Mouse (Mus musculus) midbrain, postnatal 0 days (tissue): ENCODE data around the gene Sytl3. TPM values are rescaled to one million over a fixed set of nuclear protein-coding genes. Genes with fewer than 3 reads are reported as not detected.

Experiments
- ATAC-seq: fragments of 200-750 bp; cut with Nextera tagmentation; 2 replicates; pipeline ENCODE4 v1.8.0; 2017; ENCODE audit warnings: moderate number of reproducible peaks, mild to moderate bottlenecking, moderate TSS enrichment, moderate library complexity; ENCODE audit not compliant: low FRiP score
- DNase-seq: peaks from one replicate; pipeline ENCODE4 v3.0.0-alpha.2; 2015; ENCODE audit warnings: low spot score
- H3K27ac ChIP-seq: fragments of 300-500 bp; sonication (generic); 2 replicates; pipeline ENCODE4 v1.5.1; 2014; ENCODE audit warnings: low read depth, mild to moderate bottlenecking, low read length, mixed read lengths
- H3K27me3 ChIP-seq: fragments of 300-500 bp; sonication (generic); 2 replicates; pipeline ENCODE4 v1.6.1; 2014; ENCODE audit warnings: low read length, control low read depth, mixed read lengths; ENCODE audit not compliant: insufficient read depth
- H3K36me3 ChIP-seq: fragments of 300-500 bp; sonication (generic); 2 replicates; pipeline ENCODE4 v1.6.1; 2014; ENCODE audit warnings: low read length, control low read depth, mixed read lengths; ENCODE audit not compliant: insufficient read depth
- H3K4me1 ChIP-seq: fragments of 300-500 bp; sonication (generic); 2 replicates; pipeline ENCODE4 v1.6.1; 2014; ENCODE audit warnings: mild to moderate bottlenecking, control low read depth, antibody characterized with exemption, low read length, mixed read lengths; ENCODE audit not compliant: insufficient read depth
- H3K4me2 ChIP-seq: fragments of 300-500 bp; sonication (generic); 2 replicates; pipeline ENCODE4 v1.6.1; 2014; ENCODE audit warnings: low read depth, mild to moderate bottlenecking, low read length, mixed read lengths; ENCODE audit not compliant: poor library complexity, severe bottlenecking
- H3K4me3 ChIP-seq: fragments of 300-500 bp; sonication (generic); 2 replicates; pipeline ENCODE4 v1.5.1; 2014; ENCODE audit warnings: low read depth, mild to moderate bottlenecking, low read length, moderate library complexity
- H3K9ac ChIP-seq: fragments of 300-500 bp; sonication (generic); replicated peaks from 2 replicates; pipeline ENCODE4 v1.6.1; 2014; ENCODE audit warnings: mild to moderate bottlenecking, low read length, moderate library complexity, mixed read lengths; ENCODE audit not compliant: poor library complexity, severe bottlenecking
- H3K9me3 ChIP-seq: fragments of 300-500 bp; sonication (generic); 2 replicates; pipeline ENCODE4 v1.6.1; 2016; ENCODE audit warnings: low read length, control low read depth
- CTCF ChIP-seq: IDR thresholded peaks from 2 replicates; pipeline ENCODE4 v1.5.1; 2016; ENCODE audit warnings: antibody characterized with exemption, mild to moderate bottlenecking
- WGBS: fragments of 180-500 bp; shearing (Covaris S2); extraction: QIAGEN DNeasy Blood & Tissue Kit; methylation state at CpG from one replicate; pipeline ENCODE4 v1.1.7; 2014; 5-methylcytosine and 5-hydroxymethylcytosine counted together
- polyA plus RNA-seq: library from polyadenylated mRNA; unstranded; fragments of >200 nt; fragmentation: Nextera tagmentation; extraction: Ambion mirVana; gene quantifications from 2 replicates; pipeline ENCODE4 v1.2.1, GENCODE M21; 2015
- total RNA-seq: library from RNA; depleted of rRNA; stranded (reverse); fragments of >200 nt; gene quantifications from 2 replicates; pipeline ENCODE4 v1.2.3, GENCODE M21; 2014; rRNA removed

Gene Sytl3
- total and polyA plus RNA-seq, 2 experiments from 2014 or later, result 0.65 TPM; not detected in 1

- no peaks in the 10 kb centered on the region for H3K9me3 ChIP-seq
- peak overlapping the region; percentile 61; the same call in 1 of the 2 replicates for H3K4me3 ChIP-seq
- peaks cover 9% of the 10 kb centered on the region; the same call in 1 of the 2 replicates for H3K27me3 ChIP-seq
- 33% methylated on average over 10 of the region's 10 CpGs for WGBS
- no peaks in the 10 kb centered on the region for H3K36me3 ChIP-seq
- H3K27ac ChIP-seq, result no peak overlapping the region
- ATAC-seq (no peak), DNase-seq (no peak)
- H3K4me2 ChIP-seq, result no peak overlapping the region
- no peak overlapping the region for H3K9ac ChIP-seq
- TF ChIP-seq CTCF, result no peak
- peaks cover 6% of the 10 kb centered on the region; the same call in 1 of the 2 replicates for H3K4me1 ChIP-seq
These were observed 125.0 kb downstream of the Sytl3 start for GRCm38 (mm10) chr17:6783756-6784357.

- H3K27me3 ChIP-seq, result 0 out of 2 replicates have a peak, but pooled peaks cover 3% of the 10 kb centered on the region
- 89% methylated on average over 4 of the region's 4 CpGs for WGBS
- ATAC-seq (no peak), DNase-seq (no peak)
- no peak overlapping the region for H3K4me3 ChIP-seq
- no peaks in the 10 kb centered on the region for H3K36me3 ChIP-seq
- TF ChIP-seq CTCF, result no peak
- H3K9ac ChIP-seq, result no peak overlapping the region
- H3K9me3 ChIP-seq, result no peaks in the 10 kb centered on the region
- H3K4me2 ChIP-seq, result no peak overlapping the region
- H3K4me1 ChIP-seq, result peaks cover 3% of the 10 kb centered on the region; the same call in 1 of the 2 replicates
- no peak overlapping the region for H3K27ac ChIP-seq
These were observed 128.3 kb downstream of the Sytl3 start for GRCm38 (mm10) chr17:6787241-6787640.

Other genes starting within 250 kb of the Sytl3 start
- 443 and 625 TPM in 2 replicates for gene Dynlt1b, start 229.0 kb upstream of the Sytl3 start, total RNA-seq
- gene Dynlt1b, start 229.0 kb upstream of the Sytl3 start, polyA plus RNA-seq, result 1,251 and 1,314 TPM in 2 replicates
- gene Dynlt1c, start 57.4 kb upstream of the Sytl3 start, total RNA-seq, result 14.2 and 16.9 TPM in 2 replicates
- 12.7 and 16.4 TPM in 2 replicates for gene Dynlt1c, start 57.4 kb upstream of the Sytl3 start, polyA plus RNA-seq
- 139 and 140 TPM in 2 replicates for gene Dynlt1f, start 3.2 kb upstream of the Sytl3 start, total RNA-seq
- gene Dynlt1f, start 3.2 kb upstream of the Sytl3 start, polyA plus RNA-seq, result 274 and 277 TPM in 2 replicates
- gene Ezr, start 123.7 kb downstream of the Sytl3 start, total RNA-seq, result 19.5 and 33.8 TPM in 2 replicates
- gene Ezr, start 123.7 kb downstream of the Sytl3 start, polyA plus RNA-seq, result 27.3 and 28.5 TPM in 2 replicates